Mouse (Mus musculus) G1E-ER4 (cell line): ENCODE results near the gene Zbtb20. TPM values are rescaled to one million over a fixed set of nuclear protein-coding genes. Genes with fewer than 3 reads are reported as not detected.

Experiments used
- GATA1 ChIP-seq: IDR thresholded peaks from one replicate; pipeline ENCODE4 v1.8.0; 2012; ENCODE audit warnings: low read length, inconsistent platforms
- polyA plus RNA-seq: library from polyadenylated mRNA; stranded (reverse); fragments of >175 nt; gene quantifications from 2 replicates; pipeline ENCODE4 v1.2.3, GENCODE M21; 2012

The Zbtb20 gene
- polyA plus RNA-seq, 1 experiment = 0.58 TPM

- no peak for TF ChIP-seq GATA1
Measured at GRCm38 (mm10) chr16:43545261-43545660, 669.6 kb downstream of the Zbtb20 start.

- TF ChIP-seq GATA1 = no peak
Measured at GRCm38 (mm10) chr16:43547323-43548180, 671.9 kb downstream of the Zbtb20 start.

- TF ChIP-seq GATA1 = no peak
Measured at GRCm38 (mm10) chr16:43548774-43549173, 673.1 kb downstream of the Zbtb20 start.

- no peak for TF ChIP-seq GATA1
Measured at GRCm38 (mm10) chr16:43549425-43550089, 673.9 kb downstream of the Zbtb20 start.

- TF ChIP-seq GATA1 = no peak
Measured at GRCm38 (mm10) chr16:43552443-43552842, 676.8 kb downstream of the Zbtb20 start.

- TF ChIP-seq GATA1 = no peak
Measured at GRCm38 (mm10) chr16:43557385-43557784, 681.7 kb downstream of the Zbtb20 start.

GRCm38 (mm10) chr16:43561330-43561729 is 685.6 kb downstream of the Zbtb20 start:
- TF ChIP-seq GATA1 = no peak

- no peak for TF ChIP-seq GATA1
Measured at GRCm38 (mm10) chr16:43561956-43562355, 686.3 kb downstream of the Zbtb20 start.

- no peak for TF ChIP-seq GATA1
Measured at GRCm38 (mm10) chr16:43565872-43566271, 690.2 kb downstream of the Zbtb20 start.

GRCm38 (mm10) chr16:43566511-43566910 is 690.8 kb downstream of the Zbtb20 start:
- TF ChIP-seq GATA1 = no peak

- no peak for TF ChIP-seq GATA1
Measured at GRCm38 (mm10) chr16:43571376-43572081, 695.8 kb downstream of the Zbtb20 start.

GRCm38 (mm10) chr16:43572171-43572570 is 696.5 kb downstream of the Zbtb20 start:
- TF ChIP-seq GATA1 = no peak

GRCm38 (mm10) chr16:43572766-43573165 is 697.1 kb downstream of the Zbtb20 start:
- no peak for TF ChIP-seq GATA1

- no peak for TF ChIP-seq GATA1
Measured at GRCm38 (mm10) chr16:43573181-43573833, 697.6 kb downstream of the Zbtb20 start.

- TF ChIP-seq GATA1 = no peak
Measured at GRCm38 (mm10) chr16:43574006-43574764, 698.5 kb downstream of the Zbtb20 start.
